Mouse (Mus musculus): ENCODE measurements around the gene Fam135a.

Gene Fam135a

GRCm38 (mm10) chr1:24099926-24100869 is at the start of gene Fam135a:
Gene Fam135a, minus strand, starts transcription at chr1:24100341.
- DNase-seq (ENCODE audit: low read depth, low spot score): peak; percentile 90

- DNase-seq (ENCODE audit: low read depth, low spot score): no peak
Measured at GRCm38 (mm10) chr1:24143504-24143903, 43.4 kb upstream of the Fam135a start.

DNA sequence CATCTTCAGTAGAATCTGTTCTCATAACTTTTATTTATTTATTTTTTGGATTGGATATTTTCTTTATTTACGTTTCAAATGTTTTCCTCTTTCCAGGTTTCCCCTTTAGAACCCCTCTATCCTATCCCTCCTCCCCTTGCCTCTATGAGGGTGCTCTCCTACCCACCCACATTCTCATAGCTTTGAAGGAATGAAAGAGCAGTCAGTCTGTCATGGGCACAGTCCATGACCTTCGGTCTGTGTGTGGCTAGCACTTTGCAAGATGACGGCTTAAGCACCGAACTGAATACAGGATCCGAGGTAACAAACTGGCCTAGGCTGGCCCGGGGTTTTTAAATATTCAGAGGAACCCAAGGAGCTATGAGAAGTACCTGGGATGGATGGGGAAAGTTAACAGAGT is 40.4 kb upstream of the Fam135a start:
- DNase-seq (ENCODE audit: low read depth, low spot score): no peak

DNA sequence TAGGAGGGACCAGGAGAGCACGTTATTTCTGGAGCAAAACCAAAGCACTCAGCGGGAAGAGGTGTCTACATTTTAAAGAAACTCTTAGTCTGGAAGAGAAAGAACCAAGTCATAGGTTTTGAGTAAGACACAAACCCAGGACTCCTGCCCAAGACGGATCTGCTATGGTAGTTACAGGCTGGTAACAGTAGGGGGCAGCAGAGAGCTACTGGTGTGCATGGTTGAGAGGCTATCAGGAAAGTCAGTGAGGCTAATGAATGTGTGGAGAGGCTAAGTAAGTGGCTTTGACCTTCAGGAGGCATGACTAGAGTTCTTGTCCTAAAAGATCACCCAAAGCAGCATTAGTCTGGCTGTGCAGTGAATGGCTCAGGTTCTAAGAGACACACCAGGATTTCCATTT is 37.0 kb upstream of the Fam135a start:
- DNase-seq (ENCODE audit: low read depth, low spot score): peak; percentile 24

DNA sequence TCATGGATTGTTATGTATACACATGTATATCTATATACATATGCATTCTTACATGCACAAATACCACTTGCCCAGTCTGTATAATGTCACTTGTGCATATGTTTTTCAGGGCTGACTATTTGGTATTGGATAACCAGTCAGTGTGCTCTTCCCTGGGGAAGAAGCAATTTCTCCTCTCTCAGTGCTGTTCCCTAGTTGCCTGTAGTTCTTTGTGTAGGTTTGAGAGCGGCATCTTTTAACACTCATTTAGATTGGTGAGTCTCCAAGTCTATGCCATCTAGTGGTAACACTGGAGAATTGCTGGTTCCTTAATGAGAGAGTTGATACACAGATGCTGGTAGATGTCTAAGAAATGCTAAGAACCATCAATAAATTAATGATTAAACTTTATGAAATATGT is 34.7 kb upstream of the Fam135a start:
- no peak for DNase-seq (ENCODE audit: low read depth, low spot score)

DNA sequence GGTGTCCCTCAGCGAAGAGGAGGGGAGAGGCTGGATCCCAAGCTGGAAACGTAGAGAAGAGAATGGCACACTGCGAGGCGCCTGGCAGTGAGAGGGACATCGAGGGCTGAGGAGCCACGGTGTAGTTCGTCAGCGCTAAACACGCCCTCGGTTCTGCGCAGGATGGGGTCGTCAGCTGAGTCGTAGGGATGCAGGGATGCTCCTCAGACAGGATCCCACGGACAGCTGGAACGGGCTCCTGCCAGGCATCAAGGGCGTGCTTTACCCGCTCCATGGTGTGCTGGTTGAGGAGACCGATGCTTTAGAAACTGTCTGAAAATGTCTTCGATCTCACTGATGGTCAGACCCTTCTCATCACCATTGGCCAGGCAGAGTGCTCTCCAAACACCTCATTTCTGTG is 33.7 kb upstream of the Fam135a start:
- no peak for DNase-seq (ENCODE audit: low read depth, low spot score)

GRCm38 (mm10) chr1:24127866-24128265 is 27.7 kb upstream of the Fam135a start:
- no peak for DNase-seq (ENCODE audit: low read depth, low spot score)

- no peak for DNase-seq (ENCODE audit: low read depth, low spot score)
Measured at GRCm38 (mm10) chr1:24124610-24125009, 24.5 kb upstream of the Fam135a start.

GRCm38 (mm10) chr1:24122582-24122981 is 22.4 kb upstream of the Fam135a start:
- no peak for DNase-seq (ENCODE audit: low read depth, low spot score)

DNA sequence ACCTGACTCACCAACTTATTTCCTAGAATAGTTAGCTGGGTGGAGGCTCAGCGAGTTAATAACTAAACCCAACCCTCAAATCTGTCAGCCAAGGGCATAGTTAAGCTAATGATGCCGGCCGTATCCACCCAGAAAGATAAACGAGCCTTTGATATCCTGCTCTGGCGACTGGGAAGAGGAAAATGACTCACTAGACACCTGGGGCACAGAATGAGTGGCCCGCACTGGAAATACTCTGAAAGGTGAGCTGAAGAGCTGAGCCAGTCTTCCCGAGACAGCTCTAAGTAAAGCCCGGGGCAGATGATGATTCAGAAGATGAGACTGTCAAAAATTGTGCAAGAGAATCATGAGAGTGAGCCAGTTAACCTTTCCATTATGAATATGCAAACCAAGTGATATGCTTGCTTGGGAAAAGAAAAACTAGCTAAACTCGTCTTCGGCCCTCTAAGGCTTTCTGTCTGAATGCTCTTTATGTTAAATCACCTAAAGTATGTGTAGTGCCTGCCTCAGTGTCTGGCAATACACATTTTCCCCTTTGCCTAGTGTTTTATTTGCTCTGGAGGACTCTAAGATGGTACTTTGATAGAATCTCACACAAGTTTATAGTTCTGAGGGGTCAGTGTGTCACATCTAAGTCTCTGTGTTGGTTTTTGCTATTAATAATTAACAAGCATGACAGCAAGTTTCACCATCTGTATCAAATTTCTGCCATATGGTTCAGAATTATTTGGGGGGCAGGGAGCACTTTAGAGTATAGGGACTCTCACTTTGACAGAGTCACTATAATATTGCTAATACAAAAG is 8.0 kb upstream of the Fam135a start:
- DNase-seq (ENCODE audit: low read depth, low spot score): no peak

DNA sequence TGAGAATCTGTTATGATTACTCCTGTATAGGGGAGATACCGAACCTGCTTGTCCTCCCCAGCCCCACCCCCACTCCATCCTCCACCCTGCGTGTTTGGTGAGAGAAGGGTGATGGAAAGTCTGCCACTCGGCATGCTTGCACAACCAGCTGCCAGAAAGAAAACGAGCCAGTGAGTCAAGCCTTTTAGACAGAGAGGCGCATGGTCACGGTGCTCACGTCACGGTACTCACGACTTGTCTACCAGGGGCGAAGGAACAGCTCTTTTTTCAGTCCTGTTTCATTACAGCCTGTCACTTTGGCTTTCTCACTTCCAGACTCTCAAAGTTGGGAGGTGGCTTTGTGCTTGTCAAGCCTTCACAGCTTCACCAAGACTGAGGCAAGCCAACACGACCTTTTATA is 7.2 kb upstream of the Fam135a start:
- DNase-seq (ENCODE audit: low read depth, low spot score): no peak

GRCm38 (mm10) chr1:24102579-24103149 is 2.5 kb upstream of the Fam135a start:
- no peak for DNase-seq (ENCODE audit: low read depth, low spot score)

- DNase-seq (ENCODE audit: low read depth, low spot score): no peak
Measured at GRCm38 (mm10) chr1:24100870-24101358, 773 bp upstream of the Fam135a start.

DNA sequence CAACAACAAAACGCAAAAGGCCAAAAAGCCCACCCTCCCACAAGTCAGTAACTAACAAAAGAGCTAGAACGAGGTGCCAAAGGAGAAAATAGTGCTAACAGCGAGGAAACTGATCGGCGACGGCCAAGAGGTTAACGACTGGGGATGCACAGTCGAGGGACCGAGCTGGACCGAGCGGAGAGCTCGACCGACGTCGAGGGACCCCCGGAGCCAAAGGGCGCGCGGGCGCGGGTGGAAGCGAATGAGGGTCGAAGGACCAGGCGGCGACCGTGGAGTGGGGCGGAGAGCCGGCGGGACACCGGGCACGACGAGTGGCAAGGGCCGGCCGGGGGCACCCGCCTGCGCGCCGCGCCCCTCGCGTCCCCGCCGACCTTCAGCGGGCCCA is 608 bp downstream of the Fam135a start:
- DNase-seq (ENCODE audit: low read depth, low spot score): no peak

DNA sequence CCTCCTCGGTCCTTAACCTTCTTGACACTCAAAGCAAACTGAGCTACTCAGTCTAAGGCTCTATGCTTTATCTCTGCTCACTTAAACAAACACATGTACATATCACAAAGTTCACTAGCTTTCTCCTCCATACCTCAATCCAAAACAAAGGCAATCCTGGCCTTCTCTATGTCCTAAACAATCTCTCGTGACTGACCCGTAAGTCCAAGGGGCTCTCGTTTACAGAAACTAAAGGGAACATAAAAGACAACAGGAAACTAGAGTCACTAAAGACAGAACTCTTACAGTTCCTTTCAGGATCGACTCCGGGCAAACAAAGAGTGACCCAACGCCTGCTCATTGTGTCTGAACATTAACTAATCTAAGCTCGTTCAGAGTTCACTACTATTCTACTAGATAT is 2.6 kb downstream of the Fam135a start:
- no peak for DNase-seq (ENCODE audit: low read depth, low spot score)

DNA sequence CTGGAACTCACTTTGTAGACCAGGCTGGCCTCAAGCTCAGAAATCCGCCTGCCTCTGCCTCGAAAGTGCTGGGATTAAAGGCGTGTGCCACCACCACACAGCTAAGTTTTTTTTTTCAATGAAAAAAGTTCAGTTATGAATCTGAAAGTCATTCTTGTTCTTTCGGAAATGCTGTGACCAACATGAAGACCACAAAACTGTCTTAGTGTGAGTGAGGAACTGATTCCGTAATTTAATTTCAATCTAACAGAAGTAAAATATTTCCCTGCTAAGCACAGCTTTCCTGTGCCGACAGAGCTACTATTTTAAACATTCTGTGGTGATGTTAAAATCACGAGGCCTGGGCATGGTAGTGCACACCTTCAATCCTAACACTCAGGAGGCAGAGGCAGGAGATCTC is 7.7 kb downstream of the Fam135a start:
- DNase-seq (ENCODE audit: low read depth, low spot score): no peak

- DNase-seq (ENCODE audit: low read depth, low spot score): no peak
Measured at GRCm38 (mm10) chr1:24090603-24091002, 9.5 kb downstream of the Fam135a start.

DNA sequence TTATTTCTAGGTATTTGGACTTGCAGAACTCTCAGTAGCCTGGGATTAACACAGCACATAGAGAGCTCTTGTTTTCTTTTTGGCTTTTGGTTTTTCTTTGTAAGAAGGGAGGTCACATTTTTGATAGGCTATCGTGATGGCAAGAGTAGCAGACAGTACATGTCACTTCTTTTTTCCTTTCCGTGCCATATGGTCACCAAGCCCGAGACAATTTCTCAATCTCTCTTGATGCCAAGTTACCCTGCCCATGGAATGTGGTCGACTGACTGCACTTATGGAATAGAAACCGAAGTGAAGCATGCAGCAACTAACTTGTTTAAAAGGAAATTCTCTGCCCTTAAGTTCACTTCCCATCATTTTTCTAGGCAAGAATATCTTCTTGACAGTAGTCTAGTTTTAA is 10.0 kb downstream of the Fam135a start:
- no peak for DNase-seq (ENCODE audit: low read depth, low spot score)

DNA sequence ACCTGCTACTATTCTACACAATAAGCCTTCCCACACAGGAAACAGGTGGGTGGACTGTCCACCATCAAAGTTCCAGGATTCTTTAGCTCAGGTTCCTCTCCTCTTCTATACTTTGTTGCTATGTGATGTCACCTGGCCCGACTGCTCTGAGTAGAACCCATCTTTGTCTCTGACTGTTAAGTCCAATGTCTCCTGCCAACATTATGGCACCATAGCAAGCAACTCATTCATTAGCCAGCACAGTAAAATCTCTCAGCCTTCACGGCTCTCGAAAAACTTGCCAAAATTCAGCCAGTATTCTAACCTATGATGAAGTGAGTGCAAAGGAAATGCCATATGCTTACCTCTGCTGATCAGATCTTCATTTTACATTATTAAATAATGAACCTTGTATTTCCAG is 14.0 kb downstream of the Fam135a start:
- no peak for DNase-seq (ENCODE audit: low read depth, low spot score)

DNA sequence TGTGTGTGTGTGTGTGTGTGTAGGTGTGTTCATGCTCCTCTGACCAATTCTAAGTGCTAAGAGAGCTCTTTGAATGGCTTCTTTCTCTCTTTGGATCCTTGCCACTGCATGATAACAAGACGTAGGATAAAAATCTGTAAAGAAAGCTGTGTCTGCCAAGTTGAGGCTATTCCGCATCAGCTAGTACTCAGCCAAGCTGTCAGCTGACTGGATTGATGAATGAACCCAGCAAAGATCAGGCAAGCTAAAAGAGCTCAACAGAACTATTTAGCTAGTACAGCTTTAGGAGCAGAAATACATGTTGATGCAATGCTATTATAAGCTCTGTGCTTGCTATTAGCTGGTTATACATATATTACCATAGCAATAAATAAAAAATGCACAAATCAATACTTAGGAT is 25.7 kb downstream of the Fam135a start:
- no peak for DNase-seq (ENCODE audit: low read depth, low spot score)

GRCm38 (mm10) chr1:24073386-24074248 is 26.5 kb downstream of the Fam135a start:
- DNase-seq (ENCODE audit: low read depth, low spot score): no peak
